Mouse (Mus musculus): ENCODE measurements around the gene Micu1. TPM values are rescaled to one million over a fixed set of nuclear protein-coding genes. Genes with fewer than 3 reads are reported as not detected.
A peak's percentile ranks its signal among the peaks of the same experiment; 100 is the strongest.

The Micu1 gene
- total RNA-seq, 2 experiments from 2014 or later, result 30.8 to 34.7 TPM

DNA sequence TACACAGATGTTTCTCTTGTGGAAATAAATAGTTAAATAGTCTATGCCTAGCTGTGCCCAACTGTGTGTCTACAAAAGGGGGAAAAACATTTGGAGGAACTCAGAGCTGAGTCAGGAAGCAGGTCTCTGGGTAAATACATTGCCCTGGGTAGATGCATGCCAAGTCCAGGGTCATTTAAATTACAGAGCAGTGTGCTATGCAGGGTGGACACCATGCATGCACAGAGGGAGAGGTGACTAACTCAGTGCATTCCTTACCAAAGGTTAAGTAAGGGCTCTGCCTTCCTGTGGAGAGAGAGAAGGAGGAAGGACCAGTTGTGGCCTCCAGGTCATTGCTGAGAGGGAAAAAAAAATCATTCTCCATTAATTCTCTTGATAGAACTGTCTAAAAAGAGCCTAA lies 22.4 kb downstream of the Micu1 start:
- no peak for DNase-seq

GRCm38 (mm10) chr10:59727251-59727650 lies 25.0 kb downstream of the Micu1 start:
- no peak for DNase-seq

GRCm38 (mm10) chr10:59729261-59729660 lies 27.0 kb downstream of the Micu1 start:
- no peak for DNase-seq

DNA sequence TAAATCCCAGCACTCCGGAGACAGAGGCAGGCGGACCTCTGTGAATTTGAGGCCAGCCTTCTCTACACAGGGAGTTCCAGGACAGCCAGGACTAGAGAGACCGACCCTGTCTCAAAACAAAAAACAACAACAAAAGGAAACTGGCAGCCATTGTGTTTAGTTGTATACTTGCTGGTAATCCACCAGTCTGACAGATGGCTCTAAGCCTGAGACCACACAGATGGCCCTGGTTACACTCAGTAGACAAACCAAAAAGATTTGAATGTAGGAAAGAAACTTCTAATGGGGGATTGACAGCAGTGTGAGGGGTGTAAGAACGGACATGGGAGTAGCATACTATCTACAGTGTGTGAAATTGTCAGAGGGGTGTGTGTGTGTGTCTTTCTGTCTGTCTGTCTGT lies 27.6 kb downstream of the Micu1 start:
- no peak for DNase-seq

DNA sequence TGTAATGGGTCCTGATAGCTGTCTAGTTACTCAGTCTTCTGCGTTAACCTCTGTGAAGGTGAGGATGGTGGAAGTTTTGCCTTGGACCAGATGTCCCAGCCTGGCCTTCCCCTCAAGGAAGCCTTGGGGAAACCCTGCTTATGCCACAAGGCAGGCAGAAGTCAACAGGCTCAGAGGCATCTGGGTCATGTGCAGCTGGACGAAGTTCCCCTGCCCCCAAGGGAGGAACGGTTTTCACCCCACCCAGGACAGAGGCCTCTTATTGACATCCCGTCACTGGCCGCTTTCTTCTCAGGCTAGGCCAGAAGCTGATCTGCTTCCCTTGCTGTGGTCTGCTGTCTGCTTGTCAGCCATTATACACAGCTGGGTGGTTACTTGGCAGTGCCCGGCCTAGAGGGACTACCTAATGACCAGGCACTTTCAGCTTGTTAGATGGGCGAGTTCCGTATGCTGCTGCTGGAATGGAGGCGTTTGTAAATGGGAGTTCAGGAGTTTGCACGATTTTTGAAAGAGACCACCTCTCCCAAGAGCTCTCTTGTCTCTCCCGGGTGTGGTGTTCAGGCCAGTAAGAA lies 33.8 kb downstream of the Micu1 start:
- no peak for DNase-seq

DNA sequence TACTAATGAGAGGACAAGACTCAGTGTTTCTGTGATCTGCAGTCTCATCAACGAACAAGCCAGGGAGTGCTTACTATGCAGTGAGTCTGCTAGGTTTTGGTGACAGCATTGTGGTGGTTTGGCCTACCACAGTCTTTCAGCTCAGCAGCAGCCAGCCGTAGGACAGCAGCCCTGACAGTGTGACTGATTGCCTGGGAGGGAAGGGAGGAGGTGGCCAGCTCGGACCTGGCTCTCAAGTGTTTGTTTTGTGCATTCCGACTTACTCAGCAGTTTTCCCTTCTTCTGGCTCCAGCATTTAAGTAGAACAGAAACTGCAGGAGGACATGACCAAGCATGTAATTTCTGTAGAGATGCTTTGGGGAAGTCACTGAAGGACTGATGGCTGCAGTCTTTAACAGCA lies 39.2 kb downstream of the Micu1 start:
- DNase-seq, result no peak

DNA sequence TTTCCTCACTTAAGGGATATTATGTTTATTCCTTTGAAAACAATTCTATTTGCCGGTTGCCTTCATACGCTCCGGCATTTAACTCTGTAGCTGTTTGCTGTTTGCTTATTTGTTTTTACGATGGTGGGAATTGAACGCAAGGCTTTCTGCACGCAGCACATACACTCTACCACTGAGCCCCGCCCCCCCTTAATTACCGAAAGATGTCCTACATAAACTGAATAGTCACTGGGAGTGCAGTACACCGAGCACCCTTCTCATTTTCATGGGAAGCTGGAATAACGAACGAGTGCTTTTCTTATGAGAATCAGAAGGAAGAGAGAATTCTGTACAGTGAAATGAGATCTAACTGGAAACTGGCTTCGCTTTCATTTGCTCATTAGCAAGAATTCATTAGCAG lies 41.1 kb downstream of the Micu1 start:
- DNase-seq, result no peak

GRCm38 (mm10) chr10:59743969-59744368 lies 41.7 kb downstream of the Micu1 start:
- DNase-seq, result no peak

- DNase-seq, result no peak
These were observed 45.1 kb downstream of the Micu1 start for GRCm38 (mm10) chr10:59747334-59747733.

DNA sequence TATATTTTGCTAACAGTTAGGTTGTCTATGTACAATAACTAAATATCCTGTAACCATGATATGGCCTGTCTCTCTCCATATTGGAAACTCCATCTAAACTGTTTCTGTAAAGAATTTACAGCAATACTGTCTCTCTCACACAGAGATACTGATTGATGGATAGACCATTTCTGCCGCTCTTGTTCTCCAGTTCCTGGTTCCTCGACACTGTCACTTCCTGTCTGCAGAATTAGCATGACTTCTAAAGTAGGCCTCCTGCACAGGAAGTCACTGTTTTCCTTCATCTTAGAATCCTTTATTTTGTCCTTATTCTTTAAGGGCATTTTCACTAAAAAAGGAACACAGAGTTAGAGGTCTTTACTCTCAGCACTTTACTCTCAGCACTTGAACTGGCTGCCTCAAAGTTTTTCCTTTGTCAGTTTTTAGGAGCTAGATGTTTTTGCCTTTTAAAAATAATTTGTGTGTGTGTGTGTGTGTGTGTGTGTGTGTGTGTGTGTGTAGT lies 46.5 kb downstream of the Micu1 start:
- DNase-seq, result no peak

GRCm38 (mm10) chr10:59753538-59754069 lies 51.3 kb downstream of the Micu1 start:
- DNase-seq, result no peak

- DNase-seq, result no peak
These were observed 51.8 kb downstream of the Micu1 start for GRCm38 (mm10) chr10:59754104-59754503.

DNA sequence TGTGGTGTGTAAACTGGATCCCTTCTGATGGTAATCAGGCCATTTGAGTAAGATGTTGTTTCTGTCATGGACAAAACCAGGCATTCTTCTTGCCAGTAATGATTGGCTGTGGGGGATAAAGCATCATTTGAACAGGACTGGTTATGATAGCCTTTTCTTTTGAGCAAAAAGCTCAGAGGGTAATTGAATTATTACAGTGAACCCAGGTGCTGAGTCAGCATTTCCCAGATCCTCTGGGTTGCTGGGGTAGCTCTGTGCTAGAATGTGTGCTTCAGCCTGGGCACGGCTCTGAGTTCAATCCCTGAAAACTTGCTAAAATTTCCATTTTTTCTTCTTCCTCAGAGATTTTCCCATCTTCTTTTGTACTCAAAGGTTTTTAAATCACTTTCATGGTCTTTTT lies 52.6 kb downstream of the Micu1 start:
- no peak for DNase-seq

GRCm38 (mm10) chr10:59755681-59756080 lies 53.4 kb downstream of the Micu1 start:
- no peak for DNase-seq

DNA sequence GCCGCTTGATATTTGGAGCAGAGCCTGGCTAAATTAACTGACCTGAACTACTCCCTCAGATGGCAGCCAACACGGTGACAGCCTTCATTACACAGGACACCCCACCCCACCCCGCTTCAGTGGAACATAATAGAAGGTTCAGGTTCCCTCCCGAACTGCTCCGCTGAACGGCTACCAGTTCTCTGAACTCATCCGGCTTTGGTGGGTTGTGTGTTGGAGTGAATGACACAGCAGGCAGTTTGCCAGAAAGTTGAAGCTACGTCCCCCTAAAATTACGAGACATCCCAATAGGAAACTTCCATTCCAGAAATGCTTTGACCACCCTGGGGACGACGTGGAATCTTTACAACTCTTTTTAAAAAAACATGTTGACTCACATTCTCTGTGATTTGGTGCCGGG lies 53.8 kb downstream of the Micu1 start:
- peak; percentile 43 for DNase-seq

DNA sequence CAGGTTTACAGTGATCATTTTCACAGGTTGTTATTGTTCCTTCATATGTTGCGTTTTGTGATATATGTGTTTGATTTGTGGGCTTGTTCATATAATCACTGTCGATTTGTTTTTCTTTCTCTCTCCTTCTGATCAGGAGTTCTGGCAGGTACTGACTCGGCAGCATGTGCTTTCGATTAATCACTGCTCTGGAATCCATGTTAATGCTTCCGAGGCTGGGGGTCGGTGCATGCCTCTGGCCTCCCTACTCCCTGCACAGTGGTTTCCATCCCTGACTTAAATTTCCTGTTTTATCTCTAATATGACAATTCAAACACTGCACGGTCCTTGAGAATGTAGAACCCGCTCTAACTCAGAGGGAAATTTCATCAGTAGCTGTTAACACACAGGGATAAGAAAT lies 54.3 kb downstream of the Micu1 start:
- no peak for DNase-seq

DNA sequence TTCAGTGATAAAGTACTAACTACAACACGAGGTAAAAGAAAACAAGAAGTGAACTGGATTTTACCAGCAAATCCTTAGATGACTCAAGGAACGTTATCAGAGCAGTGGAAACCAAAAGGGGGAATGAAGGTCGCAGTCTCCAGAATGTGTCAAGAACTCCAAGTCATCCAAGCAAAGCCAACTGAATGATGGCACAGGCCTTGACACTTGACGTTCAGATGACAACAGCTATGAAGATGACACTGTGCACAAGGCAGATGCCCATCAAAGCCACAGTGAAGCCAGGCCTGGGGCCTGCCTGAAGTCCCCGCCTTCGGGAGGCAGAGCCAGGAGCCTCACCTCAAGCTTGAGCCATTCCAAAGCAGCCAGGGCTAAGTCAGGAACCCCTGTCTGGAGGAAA lies 62.5 kb downstream of the Micu1 start:
- no peak for DNase-seq

GRCm38 (mm10) chr10:59768369-59769079 lies 66.2 kb downstream of the Micu1 start:
- DNase-seq, result no peak

- no peak for DNase-seq
These were observed 69.2 kb downstream of the Micu1 start for GRCm38 (mm10) chr10:59771375-59772048.

DNA sequence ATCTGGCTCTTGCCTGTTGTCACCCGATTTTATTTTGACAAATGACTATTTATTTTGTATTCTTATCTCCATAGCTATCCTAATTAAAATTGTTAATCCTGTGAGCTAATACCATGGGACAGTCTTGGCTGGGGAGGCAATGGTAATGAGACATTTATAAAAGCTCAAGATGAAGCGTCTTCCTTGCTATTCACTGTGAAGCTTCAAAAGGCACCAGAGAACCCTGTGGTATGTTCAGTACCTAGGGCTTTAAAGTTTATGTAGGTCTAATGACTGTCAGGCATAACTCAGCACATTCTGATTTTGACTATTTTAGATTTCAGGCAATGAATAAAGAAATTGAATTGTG lies 69.7 kb downstream of the Micu1 start:
- DNase-seq, result no peak

DNA sequence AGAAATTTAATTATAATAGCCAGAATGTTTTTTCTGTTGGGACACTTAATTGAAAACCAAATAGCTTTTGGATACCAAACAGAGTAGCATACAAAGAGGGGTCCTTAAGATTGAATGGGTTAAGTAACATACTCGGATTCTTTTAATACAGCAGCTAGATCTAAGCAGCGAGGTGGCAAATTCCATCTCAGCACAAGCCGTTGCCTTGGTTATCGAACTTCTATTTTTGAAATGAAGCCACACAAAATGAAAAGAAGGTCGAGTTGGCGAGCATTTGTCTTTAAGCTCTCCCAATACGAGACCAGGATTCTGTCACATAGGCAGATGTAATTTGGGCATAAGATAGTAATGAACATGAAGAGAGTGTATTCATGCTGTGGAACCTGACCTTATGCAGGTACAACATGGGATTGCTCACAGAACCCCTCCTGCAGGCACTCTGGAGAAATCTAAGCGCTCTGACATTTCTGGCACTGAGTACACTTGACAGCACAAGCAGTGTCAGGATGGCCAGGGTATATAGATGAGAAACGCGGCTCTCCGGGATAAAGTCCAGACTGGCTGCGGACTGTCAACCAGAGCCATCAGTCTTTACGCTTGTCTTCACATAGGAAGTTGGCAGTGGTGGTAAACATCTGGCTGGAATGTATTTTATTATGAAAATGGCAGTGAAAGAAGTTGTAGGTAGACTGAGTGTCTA lies 71.3 kb downstream of the Micu1 start:
- no peak for DNase-seq

- DNase-seq, result no peak
These were observed 71.9 kb downstream of the Micu1 start for GRCm38 (mm10) chr10:59774141-59774534.

GRCm38 (mm10) chr10:59777246-59777645 lies 75.0 kb downstream of the Micu1 start:
- peak; percentile 35 for DNase-seq

All from heart, postnatal 4 days (tissue).